ENCODE assay signal across 8 mouse cellular contexts in the genomic region with DNA sequence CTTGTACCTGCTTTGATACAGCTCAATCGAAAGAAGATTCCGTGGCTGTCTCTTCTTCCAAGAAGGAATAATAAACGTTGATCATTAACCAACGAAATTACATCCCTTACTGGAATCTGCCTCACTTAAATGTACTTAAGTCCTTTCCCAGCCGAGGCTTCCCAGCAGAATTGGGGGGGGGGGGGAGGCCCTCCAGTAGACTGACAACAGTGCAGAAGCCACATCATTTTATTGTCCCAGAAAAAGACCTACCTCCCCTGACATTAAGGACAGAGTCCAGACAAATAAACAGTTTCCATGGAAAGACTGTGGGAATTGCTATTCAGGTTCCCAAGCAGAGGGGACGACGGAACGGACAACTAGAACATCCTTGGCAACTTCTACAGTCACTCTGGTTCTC. TPM values are rescaled to one million over a fixed set of nuclear protein-coding genes. Genes with fewer than 3 reads are reported as not detected.
DNase-seq lines count a peak whose midpoint lies in the region; ATAC-seq and TF ChIP-seq lines count a peak whose summit lies in the region.

No protein-coding gene starts in this region.

- peak overlapping the region; percentile 94 for H3K4me2 ChIP-seq in liver, embryonic 12.5 days

- no peaks in the 10 kb centered on the region for H3K9me3 ChIP-seq in heart, embryonic 10.5 days
- H3K9me3 ChIP-seq in liver, embryonic 12.5 days (replicated peaks): no peaks in the 10 kb centered on the region

- no peak for DNase-seq in heart, embryonic 10.5 days (ENCODE audit: low spot score)
- DNase-seq in heart, postnatal 4 days: no peak
- no peak for DNase-seq in testis, postnatal 14 days (ENCODE audit: low spot score)
- DNase-seq in cerebellum, adult 11-12 months: no peak
- DNase-seq in retina, postnatal 1 day: no peak
- no peak for DNase-seq in adrenal gland, adult 2 months

- no peak overlapping the region for H3K9ac ChIP-seq in liver, embryonic 12.5 days

- peaks cover 54% of the 10 kb centered on the region for H3K27me3 ChIP-seq in heart, embryonic 10.5 days (ENCODE audit: insufficient read depth, poor library complexity, severe bottlenecking)
- peaks cover 6% of the 10 kb centered on the region for H3K27me3 ChIP-seq in testis, adult 2 months (ENCODE audit: control insufficient read depth, insufficient read depth, low read length)
- H3K27me3 ChIP-seq in liver, embryonic 12.5 days (replicated peaks): no peaks in the 10 kb centered on the region; the same call in 1 of the 2 replicates

- no peak for TF ChIP-seq POLR2A in testis, adult 2 months (IDR thresholded peaks at IDR 0.05; ENCODE audit: control insufficient read depth, low read depth, low read length)

- no peaks in the 10 kb centered on the region for H3K36me3 ChIP-seq in heart, embryonic 10.5 days
- no peaks in the 10 kb centered on the region for H3K36me3 ChIP-seq in testis, adult 2 months (ENCODE audit: control insufficient read depth, insufficient read depth, low read length)
- peaks cover 6% of the 10 kb centered on the region; the same call in 1 of the 2 replicates for H3K36me3 ChIP-seq in liver, embryonic 12.5 days

- peaks cover 16% of the 10 kb centered on the region for H3K4me1 ChIP-seq in heart, embryonic 10.5 days
- H3K4me1 ChIP-seq in testis, adult 2 months (ENCODE audit: control insufficient read depth, insufficient read depth, low read length): peaks cover 8% of the 10 kb centered on the region
- peaks cover 43% of the 10 kb centered on the region for H3K4me1 ChIP-seq in liver, embryonic 12.5 days

- peak overlapping the region; percentile 80; the same call in 1 of the 2 replicates for H3K4me3 ChIP-seq in heart, embryonic 10.5 days
- peak overlapping the region; percentile 77 for H3K4me3 ChIP-seq in testis, adult 2 months (ENCODE audit: control insufficient read depth, low read depth, low read length)
- H3K4me3 ChIP-seq in liver, embryonic 12.5 days: peak overlapping the region; percentile 72; the same call in 1 of the 2 replicates

- no peak for TF ChIP-seq CTCF in testis, adult 2 months (IDR thresholded peaks at IDR 0.05; ENCODE audit: control insufficient read depth, insufficient read depth, insufficient replicate concordance, low read depth, low read length)

- no peak for ATAC-seq in liver, embryonic 12.5 days

- WGBS in heart, embryonic 10.5 days: 17% methylated on average over 8 of the region's 8 CpGs
- WGBS in liver, embryonic 12.5 days (ENCODE audit: insufficient replicate concordance): 42% methylated on average over 8 of the region's 8 CpGs

- no peak overlapping the region for H3K27ac ChIP-seq in heart, embryonic 10.5 days
- peak overlapping the region; percentile 50; the same call in 1 of the 2 replicates for H3K27ac ChIP-seq in testis, adult 2 months (ENCODE audit: control insufficient read depth, insufficient read depth, low read depth, low read length)
- no peak overlapping the region for H3K27ac ChIP-seq in liver, embryonic 12.5 days

RNA-seq across cellular contexts. Expression of a gene that starts 0.7 kb away (rescaled TPM):
- 2.0 and 2.6 TPM in 2 replicates for polyA plus RNA-seq in heart, embryonic 10.5 days (2016; fragmentation: Nextera tagmentation; extraction: Ambion mirVana)
- total RNA-seq in heart, postnatal 4 days (2021): 1 to 10 TPM; 2.0 to 2.1 TPM
- polyA plus RNA-seq in testis, adult 2 months (2012; rRNA removed): 0.72 and 0.96 TPM in 2 replicates
- 12.8 and 13.7 TPM in 2 replicates for polyA plus RNA-seq in liver, embryonic 12.5 days (2016; fragmentation: Nextera tagmentation; extraction: Ambion mirVana)
- 1 to 10 TPM; 3.4 to 6.5 TPM for total RNA-seq in adrenal gland, adult 2 months (2021)
- polyA plus RNA-seq in adrenal gland, adult 2 months (2012; rRNA removed): 16.4 and 23.6 TPM in 2 replicates

RNA-seq across cellular contexts. Expression of a gene that starts 8.6 kb away (rescaled TPM):
- polyA plus RNA-seq in heart, embryonic 10.5 days (2016; fragmentation: Nextera tagmentation; extraction: Ambion mirVana): 0.92 and 1.0 TPM in 2 replicates
- 1 to 10 TPM; 4.4 to 4.6 TPM for total RNA-seq in heart, postnatal 4 days (2021)
- 3.0 and 3.2 TPM in 2 replicates for polyA plus RNA-seq in testis, adult 2 months (2012; rRNA removed)
- polyA plus RNA-seq in liver, embryonic 12.5 days (2016; fragmentation: Nextera tagmentation; extraction: Ambion mirVana): 0.44 and 0.64 TPM in 2 replicates
- total RNA-seq in adrenal gland, adult 2 months (2021): 1 to 10 TPM; 6.8 to 9.2 TPM
- 0.75 and 1.2 TPM in 2 replicates for polyA plus RNA-seq in adrenal gland, adult 2 months (2012; rRNA removed)

RNA-seq across cellular contexts. Expression of a gene that starts 48.4 kb away (rescaled TPM):
- 38.2 and 58.5 TPM in 2 replicates for polyA plus RNA-seq in heart, embryonic 10.5 days (2016; fragmentation: Nextera tagmentation; extraction: Ambion mirVana)
- total RNA-seq in heart, postnatal 4 days (2021): 10 to 100 TPM; 19.7 to 20.6 TPM
- 13.5 and 21.5 TPM in 2 replicates for polyA plus RNA-seq in testis, adult 2 months (2012; rRNA removed)
- polyA plus RNA-seq in liver, embryonic 12.5 days (2016; fragmentation: Nextera tagmentation; extraction: Ambion mirVana): 37.3 and 39.3 TPM in 2 replicates
- 10 to 100 TPM; 28.3 to 34.2 TPM for total RNA-seq in adrenal gland, adult 2 months (2021)
- polyA plus RNA-seq in adrenal gland, adult 2 months (2012; rRNA removed): 20.9 and 24.4 TPM in 2 replicates
